Mouse (Mus musculus) right cerebral cortex, postnatal 4 days (tissue): ENCODE data around the gene Kcnq1.

Source experiments
- DNase-seq: peaks from one replicate; pipeline ENCODE4 v3.0.0-alpha.2; 2022

Kcnq1 gene

DNA sequence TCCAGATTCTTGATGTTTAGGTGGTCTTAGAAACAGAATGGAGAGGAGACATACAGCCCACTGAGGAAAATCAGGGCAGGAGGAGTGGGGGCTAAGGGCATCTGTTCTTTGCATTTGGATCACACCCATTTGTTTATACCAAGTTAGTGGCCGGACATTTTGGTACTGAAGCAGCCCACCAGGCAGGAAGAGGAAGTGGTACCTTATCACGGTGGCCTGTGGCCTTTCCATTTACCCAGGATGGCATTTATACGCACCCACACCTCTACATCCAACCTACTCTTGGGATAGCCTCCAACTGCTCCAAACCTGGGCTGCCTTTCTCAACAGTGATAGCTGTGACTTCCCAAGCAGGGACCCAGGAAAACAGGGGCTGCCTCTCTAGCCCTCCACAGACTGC, 179.3 kb downstream of the Kcnq1 start:
- DNase-seq = no peak

DNA sequence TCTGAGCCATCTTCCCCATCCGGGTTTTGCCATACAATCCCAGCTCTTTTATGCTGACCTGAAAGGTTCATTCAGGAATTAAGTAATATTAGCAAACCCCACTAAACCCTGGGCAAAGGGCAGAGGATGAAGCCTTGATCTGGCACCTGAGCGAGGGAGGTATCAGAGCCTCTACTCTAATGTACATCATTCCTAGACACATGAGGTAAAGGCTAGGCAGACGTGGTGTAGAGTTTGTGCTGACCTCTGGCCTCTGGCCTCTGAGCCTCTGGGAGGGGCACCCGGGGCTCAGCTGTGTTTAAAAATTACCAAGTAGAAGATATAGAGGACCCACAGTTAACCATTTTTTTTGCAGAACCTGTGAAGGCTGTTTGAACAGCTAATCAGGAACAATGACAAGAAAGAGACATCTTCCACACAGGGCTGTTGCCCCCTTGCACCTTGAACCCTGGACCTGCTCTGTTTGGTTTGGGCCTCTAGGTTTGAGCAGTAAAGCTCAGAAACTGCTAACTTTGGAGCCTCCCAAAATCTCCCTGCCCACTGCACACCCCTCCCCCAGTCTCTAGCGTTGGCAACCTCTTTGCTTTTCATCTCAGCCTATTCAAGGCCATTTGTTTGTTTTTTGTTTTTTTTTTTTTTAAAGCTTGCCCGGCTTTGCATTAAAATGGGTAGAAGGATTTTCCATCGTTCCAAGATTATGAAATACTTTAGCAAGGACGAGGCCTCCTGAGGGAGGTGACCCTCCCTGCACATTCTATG, 180.5 kb downstream of the Kcnq1 start:
- no peak for DNase-seq

DNA sequence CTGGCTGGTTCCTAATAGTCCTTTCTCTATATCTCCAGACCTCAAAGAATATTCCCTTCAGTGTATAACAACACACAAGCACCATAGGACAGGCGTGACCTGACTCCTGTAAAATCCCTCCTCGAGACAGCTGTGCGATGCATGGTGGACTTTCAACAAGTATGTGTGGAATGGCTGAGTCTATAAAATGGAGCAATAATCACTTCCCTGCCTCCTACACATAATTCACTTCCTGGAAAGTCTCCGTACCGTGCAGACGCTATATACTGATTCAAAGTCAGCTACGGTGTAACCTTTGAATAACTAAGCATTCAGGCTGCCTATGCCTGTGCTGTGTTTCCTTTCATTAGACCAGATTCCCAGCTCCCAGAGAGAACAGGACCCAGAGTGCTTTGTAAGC, 182.0 kb downstream of the Kcnq1 start:
- no peak for DNase-seq

DNA sequence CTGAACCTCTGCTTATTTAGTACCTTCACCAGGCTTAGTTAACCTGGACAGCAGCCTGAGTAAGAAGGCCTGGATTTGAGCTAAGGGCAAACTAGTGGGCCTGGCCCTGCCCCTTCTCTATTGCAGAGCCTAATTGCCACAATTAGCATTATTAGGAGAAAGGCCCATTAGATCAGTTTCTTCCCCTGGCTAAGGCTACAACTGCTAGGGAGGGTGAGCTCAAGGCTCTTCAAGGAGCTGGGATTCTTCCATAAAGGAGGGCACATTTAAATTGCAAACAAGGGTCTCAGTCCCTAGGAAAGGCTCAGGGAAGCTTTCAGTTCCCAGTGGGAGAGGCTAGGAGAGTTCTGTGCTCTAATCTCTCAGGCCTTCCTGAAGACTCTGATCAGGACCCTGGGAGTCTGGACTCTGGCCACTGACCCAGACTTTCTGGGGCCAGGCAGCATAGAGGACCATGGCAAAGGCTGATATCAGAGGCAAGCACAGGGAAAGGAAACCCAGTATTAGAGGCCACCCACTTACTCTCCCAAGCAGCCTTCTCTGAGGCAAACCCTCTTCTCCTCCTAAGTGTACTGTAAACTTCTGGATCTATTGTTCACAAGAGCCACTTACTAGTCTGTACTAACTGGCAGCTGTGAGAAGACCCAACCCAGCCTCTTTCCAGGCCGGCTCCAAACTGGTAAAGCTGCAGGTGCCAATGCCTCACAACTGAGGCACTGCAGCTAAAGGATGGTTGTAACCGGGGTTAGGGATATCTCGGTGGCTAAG, 183.1 kb downstream of the Kcnq1 start:
- no peak for DNase-seq

DNA sequence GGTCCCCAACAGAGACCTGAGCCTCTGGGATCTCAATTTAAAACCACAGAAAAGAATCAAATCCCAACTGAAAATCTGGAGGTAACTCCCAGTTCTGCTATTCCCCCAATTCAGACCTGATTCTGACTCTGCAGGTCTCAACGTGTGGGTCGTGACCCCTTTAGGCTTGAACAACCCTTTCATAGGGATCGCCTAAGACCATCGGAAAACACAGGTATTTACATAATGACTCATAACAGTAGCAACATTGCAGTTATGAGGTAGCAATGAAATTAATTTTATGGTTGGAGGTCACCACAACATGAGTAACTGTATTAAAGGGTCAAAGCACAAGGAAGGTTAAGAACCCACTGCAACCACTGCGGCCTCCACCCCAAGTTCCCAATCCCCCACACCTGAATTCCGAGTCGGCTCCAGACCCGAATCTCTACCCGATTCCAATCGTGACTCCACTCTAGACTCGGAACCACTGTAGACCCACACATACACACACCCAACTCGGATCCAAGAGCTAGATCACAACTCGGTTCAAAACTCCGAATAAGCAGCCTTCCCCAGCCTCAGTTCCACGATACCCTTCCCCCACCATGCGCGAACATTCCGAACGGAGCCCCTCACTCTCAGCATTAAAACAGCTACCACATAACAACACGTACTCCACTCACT, 188.7 kb downstream of the Kcnq1 start:
- no peak for DNase-seq

DNA sequence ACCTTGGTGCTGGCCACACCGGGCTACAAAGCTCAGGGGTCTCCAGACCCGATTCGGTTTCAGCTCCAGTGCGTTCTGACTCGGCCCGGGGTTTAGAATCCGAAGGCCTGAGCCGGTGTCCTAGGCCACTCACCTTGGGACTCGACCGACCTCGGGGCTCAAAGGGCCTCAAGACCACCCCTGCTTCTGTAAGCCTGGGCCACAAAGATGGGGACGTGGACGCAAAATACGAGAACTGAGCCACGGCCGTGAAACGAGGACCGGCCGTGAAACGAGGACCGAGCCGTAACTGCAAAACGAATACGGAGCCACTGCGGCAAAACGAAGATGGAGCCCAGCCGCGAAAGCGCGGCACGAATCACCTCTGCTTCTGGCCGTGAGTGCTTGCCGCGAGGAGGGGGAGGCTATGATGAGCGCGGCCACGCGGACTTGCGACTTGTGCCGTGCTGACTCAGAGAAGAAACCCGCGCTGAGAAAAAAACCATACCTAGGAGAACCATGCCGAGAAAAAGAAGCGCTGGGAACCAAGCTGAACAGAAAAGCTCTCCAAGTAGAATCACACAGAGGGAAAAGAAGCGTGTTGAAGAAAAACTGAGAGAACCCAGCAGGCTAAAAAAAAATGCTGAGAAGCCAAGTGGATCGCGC, 189.3 kb downstream of the Kcnq1 start:
- peak; percentile 37 for DNase-seq

DNA sequence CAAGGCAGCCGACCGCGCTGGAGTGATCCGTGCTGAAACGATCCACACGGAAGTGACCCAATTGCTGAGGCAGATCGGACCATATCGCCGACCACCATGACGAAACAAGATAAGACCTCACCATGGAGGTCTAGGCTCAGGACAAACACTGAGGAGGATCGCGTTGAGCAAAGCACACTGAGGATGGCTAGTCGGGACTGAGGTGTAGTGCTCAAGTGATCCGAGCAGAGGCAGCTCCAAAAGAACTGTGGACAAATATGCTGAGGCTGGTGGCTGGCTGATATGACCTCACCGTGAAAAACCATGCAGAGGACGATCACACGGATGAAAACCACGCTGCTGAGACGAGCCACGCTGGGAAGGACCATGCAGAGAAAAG, 189.8 kb downstream of the Kcnq1 start:
- DNase-seq = no peak

DNA sequence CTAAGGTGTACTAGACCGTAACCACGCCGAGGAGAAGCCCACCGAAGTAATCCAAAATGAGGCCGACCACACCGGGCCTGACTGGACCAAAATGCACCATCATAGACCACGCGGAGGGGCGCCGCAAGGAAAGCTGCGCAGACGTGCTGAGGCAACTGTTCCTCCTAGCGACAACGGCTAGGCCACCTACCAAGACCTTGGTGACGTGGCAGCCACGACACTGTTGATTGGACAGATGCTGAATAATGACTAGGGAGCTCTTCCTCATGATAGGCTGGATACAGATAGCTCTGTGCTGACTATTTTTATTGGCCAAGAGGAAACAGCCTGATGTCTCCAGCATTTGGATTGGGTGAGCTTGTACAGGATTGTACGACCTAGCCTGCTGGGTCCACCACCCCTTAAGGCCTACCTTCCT, 190.2 kb downstream of the Kcnq1 start:
- DNase-seq = peak; percentile 70

DNA sequence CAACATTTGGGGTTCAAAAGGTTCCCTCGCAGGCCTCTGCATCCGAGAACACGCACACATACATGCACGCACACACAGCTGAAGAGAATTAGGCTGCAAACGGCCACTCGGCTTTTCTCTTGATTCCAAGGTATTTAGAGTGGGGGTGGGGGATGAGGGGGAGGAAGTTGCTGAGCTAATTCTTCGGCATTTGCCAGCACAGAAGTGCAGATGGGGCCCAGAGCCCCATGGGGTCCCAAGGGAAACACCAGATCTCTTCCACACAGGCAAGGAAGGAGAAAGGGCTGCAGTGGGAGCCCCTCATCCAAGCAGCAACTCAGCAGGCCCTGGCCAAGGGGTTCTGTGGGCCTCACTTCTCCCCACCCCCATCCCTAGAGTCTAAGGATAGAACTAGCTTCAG, 193.9 kb downstream of the Kcnq1 start:
- no peak for DNase-seq

DNA sequence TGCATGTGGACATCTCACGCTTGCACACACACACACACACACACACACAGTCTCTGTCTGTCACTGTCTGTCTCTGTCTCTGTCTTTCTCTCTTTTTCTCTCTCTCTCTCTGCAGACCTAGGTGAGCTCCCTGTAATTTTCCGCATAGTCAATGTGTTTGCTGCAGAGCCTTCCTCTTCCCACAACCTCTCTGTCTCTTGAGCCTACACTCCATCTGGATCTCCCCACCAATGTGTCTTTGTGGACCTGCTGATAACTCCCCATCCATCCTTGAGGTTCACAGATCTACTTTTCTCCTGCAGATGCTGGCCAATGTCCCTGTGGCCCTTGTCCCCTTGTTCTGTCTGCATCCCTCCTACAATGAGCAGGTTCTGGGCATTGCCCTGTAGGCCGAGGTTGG, 194.5 kb downstream of the Kcnq1 start:
- no peak for DNase-seq

DNA sequence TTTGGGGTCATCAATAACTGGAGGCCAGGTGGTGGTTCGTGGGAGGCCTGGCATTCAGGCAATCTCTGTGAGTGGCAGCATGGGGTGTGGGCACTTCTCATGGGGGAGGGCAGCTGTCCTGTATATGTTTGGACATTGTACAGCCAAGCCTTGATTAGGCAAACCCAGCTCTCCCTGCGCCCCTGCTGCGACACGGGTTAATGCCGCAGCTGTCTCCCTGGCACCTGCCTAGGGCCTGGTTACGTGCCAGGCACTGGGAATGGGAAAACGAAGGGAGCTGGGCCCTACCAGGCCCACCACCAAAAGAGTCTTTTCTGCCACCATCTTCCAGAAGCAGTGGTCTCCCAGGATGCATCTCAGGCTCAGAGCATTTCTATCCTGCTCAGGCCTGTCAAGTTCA, 196.0 kb downstream of the Kcnq1 start:
- DNase-seq = no peak

DNA sequence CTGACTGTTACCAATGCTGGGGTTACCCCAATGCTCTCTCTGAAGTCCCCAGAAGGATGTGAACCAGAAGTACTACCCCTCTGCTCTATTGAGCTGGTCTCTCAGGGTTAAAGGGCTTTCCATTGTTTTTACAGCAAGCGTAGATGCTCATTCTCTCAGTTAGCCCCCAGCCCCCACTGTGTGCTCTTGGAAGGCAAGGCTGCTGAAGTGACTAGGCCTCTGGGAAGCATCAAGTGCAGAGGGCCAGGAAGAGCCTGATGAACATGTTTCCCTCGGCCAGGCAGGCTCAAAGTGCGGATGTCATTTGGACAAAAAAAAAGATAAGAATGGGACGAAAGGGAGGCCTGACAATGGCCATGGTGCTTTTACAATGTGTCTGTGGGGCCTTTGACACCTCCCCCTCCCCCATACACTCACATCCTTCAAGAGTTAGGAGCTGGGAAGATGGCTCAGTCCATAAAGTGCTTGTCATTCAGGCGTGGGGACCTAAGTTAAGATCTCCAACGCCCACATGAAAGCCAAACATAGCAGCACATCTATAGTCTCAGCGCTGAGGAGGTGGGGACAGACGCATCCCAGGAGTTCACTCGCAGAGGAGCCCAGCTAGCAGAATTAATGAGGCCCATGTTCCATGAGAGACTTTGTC, 196.6 kb downstream of the Kcnq1 start:
- DNase-seq = no peak

DNA sequence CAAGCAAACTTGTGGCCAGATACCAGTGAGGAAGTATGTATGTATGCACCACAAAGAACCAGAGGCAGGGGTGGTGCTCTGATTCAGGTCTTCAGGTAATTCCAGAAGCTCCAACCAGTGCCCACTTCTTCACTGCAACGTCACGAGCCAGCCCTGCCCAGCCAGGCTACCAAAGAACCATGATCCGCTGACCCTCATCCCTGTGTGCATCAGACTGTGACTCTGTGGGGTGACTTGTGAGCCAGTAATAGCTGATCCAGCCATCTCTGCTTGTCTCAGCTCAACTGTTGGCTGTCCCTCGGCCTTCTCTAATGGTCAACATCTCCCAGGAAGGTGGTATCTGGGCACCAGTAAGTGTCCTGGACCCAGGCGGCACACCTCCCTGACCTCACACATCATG, 197.4 kb downstream of the Kcnq1 start:
- DNase-seq = no peak

DNA sequence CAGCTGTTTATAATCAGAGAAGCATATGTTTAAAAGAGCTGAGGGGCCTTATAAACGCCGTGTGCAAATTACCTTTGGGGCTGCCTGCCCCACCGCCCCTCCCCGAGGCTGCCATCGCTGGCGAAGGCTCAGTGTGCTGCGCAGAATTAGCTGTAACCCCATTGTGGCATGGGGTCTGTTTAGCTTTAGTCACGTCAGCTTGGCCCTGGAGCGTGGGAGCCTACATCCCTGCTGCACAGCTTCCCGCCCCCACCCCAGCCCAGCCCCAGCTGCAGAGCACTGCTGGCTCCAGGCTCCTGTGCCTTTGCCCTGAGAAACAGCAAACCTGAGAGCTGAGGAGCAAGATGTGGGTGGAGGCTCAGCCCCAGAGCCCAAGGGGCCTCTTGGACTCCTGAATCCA, 199.6 kb downstream of the Kcnq1 start:
- no peak for DNase-seq

DNA sequence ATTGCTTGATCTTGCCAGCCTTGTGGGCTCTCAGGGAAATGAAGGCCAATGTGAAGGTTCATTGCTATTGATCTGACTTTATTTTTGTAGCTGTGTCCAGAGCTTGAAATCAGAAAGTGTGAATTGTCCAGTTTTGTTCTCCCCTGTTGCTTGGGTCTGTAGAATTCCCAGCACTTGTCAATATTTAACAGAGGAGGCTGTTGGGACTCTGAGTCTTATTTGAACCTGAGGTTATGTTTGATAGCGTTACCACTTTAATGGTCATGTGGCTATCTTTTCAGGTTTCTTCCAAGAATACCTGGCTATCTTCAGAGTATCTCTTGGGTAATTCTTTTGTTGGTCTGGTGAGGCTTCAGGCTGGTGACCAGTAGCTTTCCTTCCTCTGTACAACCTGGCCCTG, 201.8 kb downstream of the Kcnq1 start:
- no peak for DNase-seq

DNA sequence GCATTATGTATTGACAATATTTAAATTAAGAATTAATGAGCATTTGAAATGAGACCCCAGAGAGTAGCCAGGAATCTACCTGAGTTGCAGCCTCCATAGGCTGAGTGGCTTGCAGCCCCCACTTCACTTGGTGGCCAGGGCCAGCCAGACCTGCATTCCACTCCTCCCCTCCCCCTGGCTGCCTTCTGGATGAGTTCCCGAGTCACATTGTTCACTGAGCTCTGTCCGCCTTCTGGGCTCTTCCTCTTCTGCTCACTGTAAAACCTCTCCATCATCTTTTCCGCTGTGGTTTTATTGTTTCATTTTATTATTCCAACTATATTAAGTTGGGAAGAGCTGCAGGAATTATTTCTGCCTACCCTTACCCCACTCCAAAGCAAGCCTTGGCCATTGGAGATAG, 204.1 kb downstream of the Kcnq1 start:
- no peak for DNase-seq

DNA sequence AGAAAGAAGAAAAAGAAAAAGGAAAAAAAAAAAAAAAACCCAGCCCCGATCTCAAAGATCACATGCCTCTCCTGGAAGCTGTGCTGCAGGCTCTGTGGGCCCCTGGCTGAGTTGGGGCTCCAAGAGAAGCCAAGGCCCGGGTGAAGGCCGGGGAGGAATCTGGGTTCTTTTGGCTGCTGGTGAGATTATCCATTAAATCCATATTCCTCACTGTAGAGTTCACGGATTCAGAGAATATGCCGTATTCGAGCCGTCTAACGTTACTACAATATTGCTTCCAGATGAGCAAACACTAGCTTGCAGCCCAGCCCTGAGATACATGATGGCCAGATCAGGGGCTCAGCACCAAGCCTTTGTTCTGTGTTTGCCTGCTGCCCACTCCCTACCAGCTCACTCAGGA, 204.7 kb downstream of the Kcnq1 start:
- DNase-seq = no peak

DNA sequence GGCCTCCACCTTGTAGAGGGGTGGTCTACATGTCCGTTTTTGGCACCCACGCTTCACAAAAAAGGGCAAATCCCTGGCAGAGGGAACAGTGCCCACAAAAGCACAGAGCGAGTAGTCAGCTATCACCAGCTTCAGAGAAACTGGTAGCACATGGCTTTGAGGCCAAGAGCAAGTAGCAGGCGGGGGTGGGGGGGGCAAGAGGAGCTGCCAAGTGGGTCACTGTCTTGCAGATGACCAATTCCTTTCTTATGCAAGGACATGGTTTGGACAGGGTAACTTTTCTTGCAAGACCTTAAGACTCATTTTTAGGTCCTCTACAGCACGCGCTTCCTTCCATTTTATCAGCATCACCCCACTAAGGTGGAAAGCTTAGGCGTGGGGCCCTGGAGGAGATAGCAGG, 205.3 kb downstream of the Kcnq1 start:
- DNase-seq = no peak

DNA sequence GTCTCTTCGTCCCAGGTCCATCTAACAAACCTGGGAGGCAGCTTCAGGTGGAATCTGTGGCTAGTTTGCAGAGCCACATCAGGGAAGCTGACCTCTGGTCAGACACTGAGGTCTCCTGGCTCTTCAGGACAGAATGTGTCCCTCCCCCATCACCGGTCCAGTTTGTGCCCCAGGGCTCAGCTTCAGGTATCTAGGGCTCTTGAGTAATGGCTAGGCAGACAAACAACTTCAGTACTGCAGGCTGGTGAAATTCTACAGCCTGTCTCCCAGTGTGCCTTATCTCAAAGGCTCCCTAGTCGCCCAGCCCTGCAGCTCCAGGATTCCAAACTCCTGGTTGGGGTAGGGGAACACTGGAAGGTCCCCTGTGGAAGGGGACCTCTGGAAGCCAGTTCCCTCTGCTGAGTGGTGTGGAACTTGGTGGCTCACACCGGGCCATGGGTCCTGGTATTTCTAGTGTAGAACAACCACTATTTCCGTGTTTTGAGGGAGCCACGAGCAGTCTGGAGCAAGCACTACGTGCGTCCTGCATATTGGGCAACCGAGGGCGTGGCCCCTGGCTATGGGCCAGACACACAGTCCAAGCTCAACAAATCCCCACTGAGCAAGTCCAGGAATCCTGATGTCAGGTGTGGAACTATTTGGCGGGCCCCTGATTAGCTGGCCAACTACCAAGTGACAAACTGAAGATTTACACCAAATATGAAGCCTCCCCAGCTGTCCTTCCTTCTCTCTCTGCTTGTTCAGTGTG, 207.6 kb downstream of the Kcnq1 start:
- DNase-seq = no peak

DNA sequence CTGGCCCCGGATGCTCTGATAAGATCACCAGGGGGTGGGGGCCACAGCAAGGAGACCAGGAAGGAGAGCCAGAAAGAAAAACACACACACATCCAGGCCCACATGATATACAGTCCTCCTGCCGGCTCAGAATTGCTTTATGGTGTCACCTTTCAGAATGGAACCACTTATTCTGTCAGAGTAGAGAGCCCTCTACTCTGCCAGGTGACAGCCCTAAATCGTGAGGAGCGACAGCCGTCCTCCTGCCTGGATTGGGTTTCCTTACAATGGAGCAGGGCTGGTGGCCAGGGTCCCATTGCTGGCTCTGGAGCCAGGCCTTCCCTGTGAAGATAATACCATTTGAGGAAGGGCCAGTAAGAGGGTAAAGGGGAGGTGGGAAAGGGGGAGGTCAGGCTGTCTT, 212.3 kb downstream of the Kcnq1 start:
- DNase-seq = no peak

DNA sequence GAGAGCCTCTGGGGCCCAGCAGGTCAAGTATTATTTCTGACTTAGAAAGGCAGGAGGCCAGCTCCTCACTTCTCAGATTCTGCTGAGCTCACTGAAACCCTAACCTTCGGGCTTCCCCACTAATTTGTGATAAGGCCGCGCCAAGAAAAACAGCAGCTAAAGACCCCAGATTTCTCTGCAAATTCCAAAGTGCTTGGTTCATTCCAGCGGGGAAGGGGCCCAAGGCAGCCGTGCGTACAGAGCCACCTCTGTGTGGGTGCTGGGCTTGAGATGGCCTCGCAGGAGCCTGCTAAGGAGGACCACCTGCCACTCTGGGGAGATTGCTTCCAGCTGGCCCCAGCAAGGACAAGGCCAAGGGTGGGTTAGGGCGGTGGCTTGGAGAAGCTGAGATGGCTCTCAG, 214.2 kb downstream of the Kcnq1 start:
- DNase-seq = no peak

DNA sequence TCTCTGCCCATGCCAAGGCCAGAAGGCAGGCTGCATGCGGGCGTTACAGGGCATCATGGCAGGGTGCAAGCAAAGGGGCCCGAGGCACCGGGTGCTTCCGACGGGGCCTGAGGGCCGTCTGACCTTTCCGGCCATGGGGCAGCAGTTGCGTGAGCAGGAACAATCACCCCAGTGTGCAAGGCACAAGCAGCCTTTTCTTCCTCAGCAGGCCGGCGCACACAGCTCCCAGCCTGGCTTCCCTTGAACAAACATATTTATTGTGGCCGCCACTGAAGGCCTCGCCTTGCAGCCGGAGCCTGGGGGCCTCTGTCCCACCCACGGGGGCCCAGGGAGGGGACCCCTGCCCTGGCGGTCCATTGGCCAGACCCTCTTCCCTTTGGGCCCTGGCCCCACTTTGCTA, 218.9 kb downstream of the Kcnq1 start:
- no peak for DNase-seq
